In the genomic region with DNA sequence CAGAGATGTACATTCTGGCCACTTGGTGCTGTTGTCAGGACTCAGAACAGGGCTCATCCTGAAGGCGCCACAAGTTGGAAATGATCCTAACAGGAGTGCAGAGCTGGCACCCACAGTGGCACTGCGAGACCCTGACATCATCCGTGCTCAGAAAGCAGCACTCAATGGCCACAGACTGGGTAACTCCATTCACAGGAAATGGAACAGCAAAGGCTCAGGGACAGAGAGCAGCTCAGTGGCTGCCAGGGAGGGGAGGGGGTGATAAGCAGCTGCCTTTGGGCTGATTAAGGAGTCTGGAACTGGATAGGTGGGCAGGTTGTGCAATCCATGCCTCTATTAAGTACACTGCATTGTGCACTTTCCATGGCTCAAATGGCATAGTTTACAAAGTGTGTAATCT, we compare ENCODE assay signal across 10 mouse cellular contexts. TPM values are rescaled to one million over a fixed set of nuclear protein-coding genes. Genes with fewer than 3 reads are reported as not detected.
DNase-seq lines count a peak whose midpoint lies in the region; ATAC-seq and TF ChIP-seq lines count a peak whose summit lies in the region.
"Had no signal": no experiment of that assay in that cellular context is flagged by ENCODE, and none has a peak within 500 bp of the region (broad histone marks: within the 10 kb centered on the region; RNA-seq: fewer than 3 reads in every experiment).

No protein-coding gene starts in this region.

- H3K4me3 ChIP-seq in heart, embryonic 13.5 days, result no peak overlapping the region
- no peak overlapping the region for H3K4me3 ChIP-seq in thymus, adult 2 months (ENCODE audit: control insufficient read depth, insufficient read depth, low read length)
- H3K4me3 ChIP-seq in hindbrain, embryonic 16.5 days (ENCODE audit: low read length), result no peak overlapping the region
- H3K4me3 ChIP-seq in stomach, postnatal 0 days (ENCODE audit: low read depth, low read length), result no peak overlapping the region

- no peaks in the 10 kb centered on the region for H3K9me3 ChIP-seq in heart, embryonic 13.5 days
- H3K9me3 ChIP-seq in hindbrain, embryonic 16.5 days (ENCODE audit: control insufficient read depth, low read length), result no peaks in the 10 kb centered on the region
- no peaks in the 10 kb centered on the region for H3K9me3 ChIP-seq in stomach, postnatal 0 days (ENCODE audit: control insufficient read depth, low read length)

- DNase-seq in heart, postnatal 14 days, result no peak
- peak; percentile 46 for DNase-seq in thymus, postnatal 4 days
- no peak for DNase-seq in thymus, adult 2 months
- no peak for DNase-seq in stomach, postnatal 0 days (ENCODE audit: low spot score)
- DNase-seq in spleen, postnatal 36 days (ENCODE audit: low spot score in 2 of 2), result no peak
- DNase-seq in kidney, postnatal 25 days, result no peak
- DNase-seq: right cerebral cortex, adult 18-20 months had no signal

- TF ChIP-seq CTCF in thymus, adult 2 months (IDR thresholded peaks at IDR 0.05; ENCODE audit: borderline replicate concordance, control insufficient read depth, extremely low read depth, insufficient read depth, low read length, poor library complexity), result no peak
- no peak for TF ChIP-seq CTCF in stomach, postnatal 0 days (IDR thresholded peaks at IDR 0.05; ENCODE audit: low read depth)

- peak overlapping the region; percentile 25; the same call in 1 of the 2 replicates for H3K9ac ChIP-seq in heart, embryonic 13.5 days
- H3K9ac ChIP-seq in hindbrain, embryonic 16.5 days (ENCODE audit: low read depth, low read length), result no peak overlapping the region
- H3K9ac ChIP-seq in stomach, postnatal 0 days (ENCODE audit: low read length), result no peak overlapping the region

- WGBS in heart, embryonic 13.5 days, result 66% methylated on average over 3 of the region's 3 CpGs
- 59% methylated on average over 3 of the region's 3 CpGs for WGBS in thymus, adult 2 months
- WGBS in hindbrain, embryonic 16.5 days, result 70% methylated on average over 3 of the region's 3 CpGs
- WGBS in stomach, postnatal 0 days, result 71% methylated on average over 3 of the region's 3 CpGs

- H3K4me2 ChIP-seq in heart, embryonic 13.5 days, result peak overlapping the region; percentile 88; the same call in 1 of the 2 replicates
- no peak overlapping the region for H3K4me2 ChIP-seq in hindbrain, embryonic 16.5 days (ENCODE audit: low read length)
- H3K4me2 ChIP-seq in stomach, postnatal 0 days (replicated peaks; ENCODE audit: low read depth), result no peak overlapping the region

- no peak for TF ChIP-seq POLR2A in thymus, adult 2 months (IDR thresholded peaks at IDR 0.05; ENCODE audit: control insufficient read depth, extremely low read depth, insufficient read depth, low read length, poor library complexity)

- H3K27ac ChIP-seq in heart, embryonic 13.5 days (replicated peaks), result peak overlapping the region; percentile 88
- no peak overlapping the region for H3K27ac ChIP-seq in thymus, adult 2 months (ENCODE audit: control insufficient read depth, insufficient read depth, low read length)
- H3K27ac ChIP-seq in hindbrain, embryonic 16.5 days (ENCODE audit: low read depth, low read length), result peak overlapping the region; percentile 21; the same call in 1 of the 2 replicates
- H3K27ac ChIP-seq in stomach, postnatal 0 days (replicated peaks), result 0 out of 2 replicates have a peak overlapping the region, but pooled peaks have one; percentile 18
- H3K27ac ChIP-seq: kidney, postnatal 0 days had no signal

- H3K27me3 ChIP-seq in heart, embryonic 13.5 days (replicated peaks), result peaks cover 21% of the 10 kb centered on the region
- H3K27me3 ChIP-seq in thymus, adult 2 months (ENCODE audit: control insufficient read depth, insufficient read depth, low read length), result no peaks in the 10 kb centered on the region
- no peaks in the 10 kb centered on the region for H3K27me3 ChIP-seq in hindbrain, embryonic 16.5 days (replicated peaks; ENCODE audit: control insufficient read depth, insufficient read depth, low read length)
- no peaks in the 10 kb centered on the region for H3K27me3 ChIP-seq in stomach, postnatal 0 days (ENCODE audit: control insufficient read depth, insufficient read depth, low read length)

- H3K36me3 ChIP-seq in heart, embryonic 13.5 days, result peaks cover 12% of the 10 kb centered on the region; the same call in 1 of the 2 replicates
- peaks cover 4% of the 10 kb centered on the region for H3K36me3 ChIP-seq in thymus, adult 2 months (ENCODE audit: control insufficient read depth, insufficient read depth, low read length)
- no peaks in the 10 kb centered on the region for H3K36me3 ChIP-seq in hindbrain, embryonic 16.5 days (ENCODE audit: control insufficient read depth, insufficient read depth, low read length)
- no peaks in the 10 kb centered on the region; the same call in 1 of the 2 replicates for H3K36me3 ChIP-seq in stomach, postnatal 0 days (ENCODE audit: control insufficient read depth, insufficient read depth, low read length)

- intact Hi-C loops in heart, postnatal 14 days (cut with DNase I), result no loop called here

- H3K4me1 ChIP-seq in heart, embryonic 13.5 days, result peaks cover 98% of the 10 kb centered on the region
- peaks cover 94% of the 10 kb centered on the region for H3K4me1 ChIP-seq in thymus, adult 2 months (replicated peaks; ENCODE audit: control insufficient read depth, insufficient read depth, low read length)
- peaks cover 79% of the 10 kb centered on the region for H3K4me1 ChIP-seq in hindbrain, embryonic 16.5 days (ENCODE audit: control insufficient read depth, insufficient read depth, low read depth, low read length)
- peaks cover 26% of the 10 kb centered on the region for H3K4me1 ChIP-seq in stomach, postnatal 0 days (replicated peaks; ENCODE audit: control insufficient read depth, insufficient read depth)

- TF ChIP-seq EP300 in stomach, postnatal 0 days (optimal IDR thresholded peaks at IDR 0.05), result no peak

- ATAC-seq in heart, embryonic 13.5 days (ENCODE audit: extremely low read depth, insufficient number of reproducible peaks, low FRiP score, low TSS enrichment), result no peak
- no peak for ATAC-seq in hindbrain, embryonic 16.5 days
- no peak for ATAC-seq in stomach, postnatal 0 days (ENCODE audit: low FRiP score, low TSS enrichment)

RNA-seq across cellular contexts. Expression of a gene that starts 20.0 kb away (rescaled TPM):
- polyA plus RNA-seq in heart, embryonic 13.5 days (2015; fragmentation: Nextera tagmentation; extraction: Ambion mirVana), result 11.4 and 12.1 TPM in 2 replicates
- 10 to 100 TPM; 43.8 to 49.4 TPM for total RNA-seq in heart, postnatal 14 days (2021)
- polyA plus RNA-seq in thymus, adult 2 months (2012; rRNA removed), result 159 and 219 TPM in 2 replicates
- 13.3 and 15.1 TPM in 2 replicates for polyA plus RNA-seq in hindbrain, embryonic 16.5 days (2015; fragmentation: Nextera tagmentation; extraction: Ambion mirVana)
- 4.8 and 5.6 TPM in 2 replicates for polyA plus RNA-seq in stomach, postnatal 0 days (2015; fragmentation: Nextera tagmentation; extraction: Ambion mirVana)

RNA-seq across cellular contexts. Expression of a gene that starts 51.4 kb away (rescaled TPM):
- 12.8 and 13.8 TPM in 2 replicates for polyA plus RNA-seq in heart, embryonic 13.5 days (2015; fragmentation: Nextera tagmentation; extraction: Ambion mirVana)
- total RNA-seq in heart, postnatal 14 days (2021), result 10 to 100 TPM; 37.4 to 40.5 TPM
- polyA plus RNA-seq in thymus, adult 2 months (2012; rRNA removed), result 129 and 147 TPM in 2 replicates
- polyA plus RNA-seq in hindbrain, embryonic 16.5 days (2015; fragmentation: Nextera tagmentation; extraction: Ambion mirVana), result 15.4 and 19.3 TPM in 2 replicates
- polyA plus RNA-seq in stomach, postnatal 0 days (2015; fragmentation: Nextera tagmentation; extraction: Ambion mirVana), result 10.6 and 11.7 TPM in 2 replicates
